Mouse (Mus musculus) frontal cortex, postnatal 25 days (tissue): ENCODE results near the gene Adcy9.
"Not testable (repeated sequence)": the region's sequence is repeated elsewhere in the genome, so short reads cannot be mapped to it uniquely, and the experiment has no call there.

ENCODE experiments used
- DNase-seq, 2 experiments: peaks; one replicate each; pipeline ENCODE4 v3.0.0; 2022; ENCODE audit warnings: low spot score in 2 of 2

Adcy9 gene

DNA sequence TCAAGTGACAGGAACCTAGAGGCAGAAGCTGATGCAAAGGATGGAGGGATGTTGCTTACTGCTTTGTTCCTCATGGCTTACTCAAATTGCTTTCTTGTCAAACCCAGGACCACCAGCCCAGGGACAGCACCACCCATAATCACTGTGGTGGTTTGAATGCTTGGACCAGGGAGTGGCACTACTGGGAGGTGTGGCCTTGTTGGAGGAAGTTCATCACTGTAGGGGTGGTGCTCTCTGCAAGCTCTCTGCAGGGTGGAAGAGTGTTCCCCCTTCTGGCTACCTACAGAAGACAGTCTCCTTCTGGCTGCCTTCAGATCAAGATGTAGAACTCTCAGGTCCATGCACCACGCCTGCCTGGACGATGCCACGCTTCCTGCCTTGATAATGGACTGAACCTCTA lies 148.0 kb downstream of the Adcy9 start:
- DNase-seq: no peak

DNA sequence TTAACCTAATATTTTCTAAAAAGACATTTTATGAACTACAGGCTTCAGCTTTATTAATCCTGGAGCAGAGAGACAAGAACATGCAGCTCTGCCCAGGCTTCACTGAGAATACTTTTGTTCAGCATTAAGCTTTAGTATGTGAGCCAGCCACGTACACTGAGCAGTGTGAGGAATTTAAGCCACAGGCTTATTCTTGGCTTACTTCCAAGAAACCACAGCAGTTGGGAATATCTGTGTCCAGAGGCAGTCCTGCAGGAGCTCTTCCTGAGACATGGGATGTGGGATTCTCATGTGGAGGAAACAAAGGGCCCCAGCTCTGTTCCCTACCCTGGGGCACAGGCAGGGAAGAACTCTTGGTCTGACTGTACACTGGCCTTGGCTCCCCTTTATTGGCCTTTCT lies 149.4 kb downstream of the Adcy9 start:
- no peak for DNase-seq

DNA sequence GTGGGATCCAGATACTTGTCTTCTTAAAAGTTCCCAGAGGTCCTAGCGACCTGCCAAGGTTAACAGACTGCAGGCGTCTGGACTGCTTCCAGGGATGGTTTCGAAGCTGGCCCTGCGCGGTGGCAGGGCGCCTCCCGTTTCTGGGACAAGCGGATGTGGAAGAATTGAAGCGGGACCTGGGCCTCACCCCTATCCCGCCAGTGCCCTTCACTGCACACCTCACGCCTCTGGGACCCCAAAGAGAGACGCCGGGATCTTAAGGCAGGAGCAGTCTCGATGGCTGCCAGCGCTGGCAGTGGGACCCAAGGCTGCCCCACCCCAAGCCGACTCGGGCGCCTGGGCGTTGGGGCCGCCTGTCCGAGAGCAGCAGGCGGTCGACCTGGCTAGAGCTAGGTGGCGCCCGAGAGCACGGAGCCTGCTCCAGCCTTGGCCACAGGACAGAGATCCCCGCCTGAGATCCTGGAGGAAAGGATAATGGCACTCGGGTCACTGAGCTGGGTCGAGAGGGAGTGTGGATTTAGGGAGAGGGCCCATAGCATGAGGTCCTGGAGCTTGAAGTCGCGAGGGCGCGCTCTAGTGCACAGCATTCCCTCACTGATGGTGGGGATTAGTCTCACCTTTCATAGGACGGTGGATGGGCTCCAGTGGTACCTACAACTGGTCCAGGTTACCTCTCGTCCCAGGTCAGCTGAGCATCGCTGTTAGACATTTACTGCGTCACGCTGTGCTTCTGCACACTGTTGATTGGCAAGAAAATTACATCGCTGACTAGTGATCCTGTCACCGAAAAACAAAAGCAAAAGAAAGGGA lies 152.2 kb downstream of the Adcy9 start:
- DNase-seq: peak; percentile 44 to 58

DNA sequence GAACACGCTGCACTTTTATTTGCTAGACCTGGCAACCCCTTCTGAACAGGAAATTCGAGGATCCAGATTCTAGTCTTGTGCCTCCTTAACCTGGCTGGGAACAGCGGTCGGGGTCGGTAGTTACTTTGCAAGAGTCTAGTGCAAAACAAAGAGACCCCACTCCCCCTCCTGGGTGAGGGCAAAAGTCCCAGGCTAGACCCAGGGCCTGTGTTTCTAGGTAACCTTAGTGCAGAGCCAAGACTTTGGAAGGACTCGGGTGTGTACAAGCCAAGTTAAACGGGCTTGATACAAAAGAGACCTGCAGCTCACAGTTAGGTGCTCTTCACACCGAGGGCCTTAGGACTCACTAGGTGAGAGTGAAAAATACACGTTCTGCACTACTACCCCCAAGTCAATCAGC lies 152.8 kb downstream of the Adcy9 start:
- DNase-seq: no peak

DNA sequence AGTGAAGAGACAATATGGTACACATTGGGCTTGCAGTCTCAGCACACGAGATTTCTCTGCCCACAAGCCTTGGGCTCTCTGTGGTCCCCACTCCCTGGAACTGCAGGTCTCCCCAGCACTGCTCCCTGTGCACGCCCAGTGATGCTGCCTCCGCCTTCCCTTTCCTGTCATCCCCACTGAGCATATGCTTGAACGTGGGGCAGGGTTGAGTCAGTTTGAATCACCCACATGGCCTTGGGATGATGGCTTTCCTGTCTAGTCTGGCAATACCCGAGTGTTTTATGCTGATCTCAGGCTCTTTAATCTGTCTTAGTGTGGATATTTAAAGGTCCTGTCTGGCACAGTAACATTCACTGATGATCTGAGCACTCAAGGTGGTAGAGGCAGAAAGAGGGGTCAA lies 154.9 kb downstream of the Adcy9 start:
- no peak for DNase-seq

DNA sequence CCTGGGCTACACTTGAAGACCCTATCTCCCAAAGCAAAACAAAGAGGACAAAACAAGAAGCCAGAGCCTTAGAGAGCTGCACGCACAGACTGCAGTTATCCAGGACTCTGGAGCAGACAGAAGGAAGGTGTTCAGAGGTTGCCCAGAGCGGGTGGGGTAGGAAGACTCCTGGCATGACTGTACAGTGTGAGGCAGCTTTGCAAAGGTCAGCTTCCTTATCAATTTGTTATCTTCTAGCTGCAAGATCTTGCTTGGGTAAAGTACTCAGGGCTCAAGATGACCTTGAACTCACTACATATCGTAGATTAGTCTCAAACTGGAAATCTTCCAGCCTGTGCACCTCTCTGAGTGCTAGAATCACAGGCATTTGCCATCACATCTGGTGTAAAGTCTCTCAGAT lies 156.8 kb downstream of the Adcy9 start:
- DNase-seq: no peak

DNA sequence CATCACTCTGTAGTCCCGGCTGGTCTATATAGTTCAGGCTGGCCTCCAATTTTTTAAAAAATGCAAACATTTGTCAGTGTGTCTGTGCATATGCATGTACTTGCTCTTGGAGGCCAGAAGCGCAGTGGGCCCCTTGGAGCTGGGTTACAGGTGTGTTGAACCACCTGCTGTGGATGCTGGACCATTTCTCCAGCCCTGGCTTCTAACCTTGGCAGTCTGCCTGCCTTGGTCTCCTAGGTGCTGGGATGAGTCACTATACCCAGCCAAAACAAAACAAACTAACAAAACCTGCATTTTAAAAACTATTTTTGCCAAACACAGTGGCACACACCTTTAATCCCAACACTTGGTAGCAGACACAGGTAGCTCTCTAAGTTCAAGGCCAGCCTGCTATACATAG lies 162.8 kb downstream of the Adcy9 start:
- no peak for DNase-seq

DNA sequence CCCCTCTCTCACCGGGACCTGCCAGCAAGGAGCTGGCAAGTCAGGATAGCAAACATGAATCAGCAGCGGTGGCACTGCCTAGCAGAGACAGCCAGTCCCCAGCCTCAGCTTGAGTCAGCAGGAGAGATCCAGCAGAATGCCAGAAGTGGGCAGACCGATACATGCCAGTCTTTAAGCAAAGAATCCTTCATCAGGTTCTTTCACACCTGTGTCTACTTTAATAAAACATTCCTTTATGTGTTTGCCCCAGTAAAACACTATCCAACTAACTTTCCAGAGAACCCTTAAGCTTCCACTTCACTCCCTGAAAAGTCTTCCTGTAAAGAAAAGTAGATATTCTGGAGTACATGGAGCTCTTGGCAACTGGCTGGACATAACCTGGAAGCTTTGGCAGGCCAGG lies 171.5 kb downstream of the Adcy9 start:
- no peak for DNase-seq

DNA sequence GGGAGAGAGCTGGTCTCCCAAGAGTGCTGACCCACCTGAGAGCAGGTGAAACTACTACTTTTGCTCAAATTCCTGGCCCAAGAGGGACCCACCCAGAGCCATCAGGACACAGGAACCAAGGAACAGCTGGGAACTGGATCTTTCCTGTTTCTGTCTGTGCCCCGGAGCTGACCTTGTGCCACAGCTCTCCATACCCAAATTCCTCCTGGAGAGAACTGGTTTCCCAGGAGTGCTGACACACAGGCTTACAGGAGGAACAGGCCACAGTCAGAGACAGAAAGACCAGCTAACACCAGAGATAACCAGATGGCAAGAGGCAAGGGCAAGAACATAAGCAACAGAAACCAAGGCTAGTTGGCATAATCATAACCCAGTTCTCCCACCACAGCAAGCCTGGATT lies 175.1 kb downstream of the Adcy9 start:
- not testable (repeated sequence) for DNase-seq
